Mouse (Mus musculus): ENCODE results near the gene Scimp. TPM values are rescaled to one million over a fixed set of nuclear protein-coding genes. Genes with fewer than 3 reads are reported as not detected.

The Scimp gene
- total and polyA plus RNA-seq, 3 experiments = not detected

- Histone ChIP-seq H3K4me1 (ENCODE audit: insufficient read depth, low read depth, low read length) (no peaks in the 10 kb centered on the region), H3K4me3 (ENCODE audit: low read depth, low read length) (no peak overlapping the region), H3K27me3 (ENCODE audit: insufficient read depth, low read length) (peaks cover 23% of the 10 kb centered on the region), H3K36me3 (replicated peaks) (no peaks in the 10 kb centered on the region), H3K9me3 (replicated peaks) (peaks cover 4% of the 10 kb centered on the region; the same call in 1 of the 2 replicates)
- no peak for DNase-seq (ENCODE audit: low spot score)
- no peak for ATAC-seq (ENCODE audit: extremely low read depth, insufficient number of reproducible peaks, low FRiP score, poor library complexity, severe bottlenecking)
- TF ChIP-seq TAL1 (conservative IDR thresholded peaks at IDR 0.05; ENCODE audit: low read depth, low read length) (no peak), CTCF (IDR thresholded peaks at IDR 0.05; ENCODE audit: low read depth, low read length) (no peak), POLR2AphosphoS5 (IDR thresholded peaks at IDR 0.05; ENCODE audit: insufficient replicate concordance, low read depth, low read length) (no peak), GATA2 (IDR thresholded peaks at IDR 0.05; ENCODE audit: borderline replicate concordance, low read depth, low read length) (no peak), GATA1 (IDR thresholded peaks at IDR 0.05; ENCODE audit: borderline replicate concordance, low read length) (no peak)
Measured at GRCm38 (mm10) chr11:70745636-70746035, 66.8 kb downstream of the Scimp start.

DNA sequence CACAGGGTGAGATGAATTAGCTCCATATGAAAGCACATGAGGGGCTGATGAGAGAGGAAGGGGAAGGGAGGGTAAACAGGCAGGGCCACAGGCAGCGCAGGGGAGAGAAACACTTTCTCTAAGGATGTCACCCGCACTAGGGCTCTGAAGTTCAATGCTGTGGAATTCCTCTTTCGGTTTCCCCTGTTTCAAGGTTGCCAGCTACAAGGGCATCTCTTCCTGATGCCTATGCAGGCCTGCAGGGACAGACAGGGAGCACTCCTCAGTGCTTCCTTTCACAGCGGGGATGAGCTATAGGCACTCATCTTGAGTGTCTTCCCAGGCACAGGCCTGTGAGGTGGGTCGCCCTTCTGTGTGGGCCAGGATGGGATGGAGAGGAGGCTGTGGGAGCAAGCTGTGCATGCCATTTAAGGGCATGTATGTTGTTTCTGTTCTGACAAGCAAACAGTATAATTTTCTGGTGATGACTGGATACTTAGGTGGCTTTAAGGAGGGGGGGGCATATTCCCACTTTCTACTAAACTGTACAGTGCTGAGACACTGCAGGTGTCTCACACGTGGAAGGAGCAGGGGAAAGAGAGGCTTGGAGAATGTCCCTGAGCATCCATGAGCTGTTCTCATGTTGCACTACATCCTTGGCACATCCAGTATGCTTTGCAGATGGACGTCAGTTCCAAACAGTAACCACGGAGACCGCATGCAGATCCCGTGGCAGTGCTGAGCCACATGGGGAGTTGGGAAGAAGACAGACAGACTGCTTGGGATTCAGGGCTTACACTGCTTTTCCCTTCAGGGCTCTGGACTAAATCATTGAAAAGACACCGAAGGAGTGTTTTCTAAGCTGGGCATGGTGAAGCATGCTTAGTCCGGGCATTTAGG lies 69.6 kb downstream of the Scimp start:
- no peak for TF ChIP-seq GATA1 (IDR thresholded peaks at IDR 0.05; ENCODE audit: borderline replicate concordance, low read length)
- TF ChIP-seq POLR2AphosphoS5 (IDR thresholded peaks at IDR 0.05; ENCODE audit: insufficient replicate concordance, low read depth, low read length) = no peak
- TF ChIP-seq CTCF (IDR thresholded peaks at IDR 0.05; ENCODE audit: low read depth, low read length) = no peak
- no peak for TF ChIP-seq GATA2 (IDR thresholded peaks at IDR 0.05; ENCODE audit: borderline replicate concordance, low read depth, low read length)
- TF ChIP-seq TAL1 (conservative IDR thresholded peaks at IDR 0.05; ENCODE audit: low read depth, low read length) = no peak
- H3K9me3 ChIP-seq (replicated peaks) = no peaks in the 10 kb centered on the region
- DNase-seq (ENCODE audit: low spot score) = no peak
- no peak overlapping the region for H3K4me3 ChIP-seq (ENCODE audit: low read depth, low read length)
- peaks cover under 1% of the 10 kb centered on the region for H3K4me1 ChIP-seq (ENCODE audit: insufficient read depth, low read depth, low read length)
- ATAC-seq (ENCODE audit: extremely low read depth, insufficient number of reproducible peaks, low FRiP score, poor library complexity, severe bottlenecking) = no peak
- no peaks in the 10 kb centered on the region for H3K36me3 ChIP-seq (replicated peaks)
- peaks cover 26% of the 10 kb centered on the region for H3K27me3 ChIP-seq (ENCODE audit: insufficient read depth, low read length)

- no peak for TF ChIP-seq POLR2AphosphoS5 (IDR thresholded peaks at IDR 0.05; ENCODE audit: insufficient replicate concordance, low read depth, low read length)
- no peak for TF ChIP-seq GATA1 (IDR thresholded peaks at IDR 0.05; ENCODE audit: borderline replicate concordance, low read length)
- TF ChIP-seq TAL1 (conservative IDR thresholded peaks at IDR 0.05; ENCODE audit: low read depth, low read length) = no peak
- TF ChIP-seq CTCF (IDR thresholded peaks at IDR 0.05; ENCODE audit: low read depth, low read length) = no peak
- TF ChIP-seq GATA2 (IDR thresholded peaks at IDR 0.05; ENCODE audit: borderline replicate concordance, low read depth, low read length) = no peak
Measured at GRCm38 (mm10) chr11:70742117-70742516, 70.3 kb downstream of the Scimp start.

GRCm38 (mm10) chr11:70741603-70742002 lies 70.8 kb downstream of the Scimp start:
- ATAC-seq (ENCODE audit: extremely low read depth, insufficient number of reproducible peaks, low FRiP score, poor library complexity, severe bottlenecking) = no peak
- TF ChIP-seq GATA2 (IDR thresholded peaks at IDR 0.05; ENCODE audit: borderline replicate concordance, low read depth, low read length) = no peak
- no peak for TF ChIP-seq GATA1 (IDR thresholded peaks at IDR 0.05; ENCODE audit: borderline replicate concordance, low read length)
- no peak for TF ChIP-seq CTCF (IDR thresholded peaks at IDR 0.05; ENCODE audit: low read depth, low read length)
- TF ChIP-seq POLR2AphosphoS5 (IDR thresholded peaks at IDR 0.05; ENCODE audit: insufficient replicate concordance, low read depth, low read length) = no peak
- TF ChIP-seq TAL1 (conservative IDR thresholded peaks at IDR 0.05; ENCODE audit: low read depth, low read length) = no peak
- H3K9me3 ChIP-seq (replicated peaks) = no peaks in the 10 kb centered on the region

More at GRCm38 (mm10) chr11:70742117-70742516, 70.3 kb downstream of the Scimp start:
- no peaks in the 10 kb centered on the region for H3K9me3 ChIP-seq (replicated peaks)
- H3K27me3 ChIP-seq (ENCODE audit: insufficient read depth, low read length) = peaks cover 30% of the 10 kb centered on the region
- H3K4me1 ChIP-seq (ENCODE audit: insufficient read depth, low read depth, low read length) = peaks cover 4% of the 10 kb centered on the region
- DNase-seq (ENCODE audit: low spot score) = no peak
- no peak overlapping the region for H3K4me3 ChIP-seq (ENCODE audit: low read depth, low read length)
- H3K36me3 ChIP-seq (replicated peaks) = no peaks in the 10 kb centered on the region
- no peak for ATAC-seq (ENCODE audit: extremely low read depth, insufficient number of reproducible peaks, low FRiP score, poor library complexity, severe bottlenecking)

More at GRCm38 (mm10) chr11:70741603-70742002, 70.8 kb downstream of the Scimp start:
- Histone ChIP-seq H3K36me3 (replicated peaks) (no peaks in the 10 kb centered on the region), H3K27me3 (ENCODE audit: insufficient read depth, low read length) (peaks cover 32% of the 10 kb centered on the region), H3K4me3 (ENCODE audit: low read depth, low read length) (no peak overlapping the region), H3K4me1 (ENCODE audit: insufficient read depth, low read depth, low read length) (peaks cover 4% of the 10 kb centered on the region)
- no peak for DNase-seq (ENCODE audit: low spot score)

Other genes starting within 250 kb of the Scimp start
Only the 20 nearest of the 21 such genes appear.
- gene 4930544D05Rik, start 196.7 kb downstream of the Scimp start, total RNA-seq (2014; fragmentation: Nextera tagmentation) = not detected in 2 replicates
- gene 4930544D05Rik, start 196.7 kb downstream of the Scimp start, total RNA-seq (2017) = not detected in 2 replicates
- gene 4930544D05Rik, start 196.7 kb downstream of the Scimp start, polyA plus RNA-seq (2012) = not detected in 2 replicates
- not detected in 2 replicates for gene Chrne, start 193.4 kb downstream of the Scimp start, total RNA-seq (2014; fragmentation: Nextera tagmentation)
- gene Chrne, start 193.4 kb downstream of the Scimp start, total RNA-seq (2017) = not detected in 2 replicates
- gene Chrne, start 193.4 kb downstream of the Scimp start, polyA plus RNA-seq (2012) = not detected in 2 replicates
- gene Gp1ba, start 173.5 kb downstream of the Scimp start, total RNA-seq (2014; fragmentation: Nextera tagmentation) = 1.1 and 3.1 TPM in 2 replicates
- gene Gp1ba, start 173.5 kb downstream of the Scimp start, total RNA-seq (2017) = 2.8 and 3.4 TPM in 2 replicates
- gene Gp1ba, start 173.5 kb downstream of the Scimp start, polyA plus RNA-seq (2012) = 9.0 TPM in 2 replicates
- 63.7 and 115 TPM in 2 replicates for gene Rnf167, start 165.4 kb downstream of the Scimp start, total RNA-seq (2014; fragmentation: Nextera tagmentation)
- 62.3 and 64.1 TPM in 2 replicates for gene Rnf167, start 165.4 kb downstream of the Scimp start, total RNA-seq (2017)
- 62.6 and 81.3 TPM in 2 replicates for gene Rnf167, start 165.4 kb downstream of the Scimp start, polyA plus RNA-seq (2012)
- gene Slc25a11, start 165.1 kb downstream of the Scimp start, total RNA-seq (2014; fragmentation: Nextera tagmentation) = 42.8 and 72.7 TPM in 2 replicates
- 125 and 144 TPM in 2 replicates for gene Slc25a11, start 165.1 kb downstream of the Scimp start, total RNA-seq (2017)
- 50.6 and 59.2 TPM in 2 replicates for gene Slc25a11, start 165.1 kb downstream of the Scimp start, polyA plus RNA-seq (2012)
- 804 and 991 TPM in 2 replicates for gene Pfn1, start 157.9 kb downstream of the Scimp start, total RNA-seq (2014; fragmentation: Nextera tagmentation)
- 724 and 774 TPM in 2 replicates for gene Pfn1, start 157.9 kb downstream of the Scimp start, total RNA-seq (2017)
- 3,649 and 4,709 TPM in 2 replicates for gene Pfn1, start 157.9 kb downstream of the Scimp start, polyA plus RNA-seq (2012)
- 19.0 and 25.3 TPM in 2 replicates for gene Eno3, start 155.4 kb downstream of the Scimp start, total RNA-seq (2014; fragmentation: Nextera tagmentation)
- gene Eno3, start 155.4 kb downstream of the Scimp start, total RNA-seq (2017) = 21.9 and 24.5 TPM in 2 replicates
- gene Eno3, start 155.4 kb downstream of the Scimp start, polyA plus RNA-seq (2012) = 3.1 and 5.7 TPM in 2 replicates
- gene Spag7, start 143.2 kb downstream of the Scimp start, total RNA-seq (2014; fragmentation: Nextera tagmentation) = 64.2 and 66.9 TPM in 2 replicates
- gene Spag7, start 143.2 kb downstream of the Scimp start, total RNA-seq (2017) = 64.6 and 81.5 TPM in 2 replicates
- gene Spag7, start 143.2 kb downstream of the Scimp start, polyA plus RNA-seq (2012) = 152 and 196 TPM in 2 replicates
- gene Camta2, start 124.5 kb downstream of the Scimp start, total RNA-seq (2014; fragmentation: Nextera tagmentation) = 21.1 and 25.4 TPM in 2 replicates
- 3.5 and 5.3 TPM in 2 replicates for gene Camta2, start 124.5 kb downstream of the Scimp start, total RNA-seq (2017)
- gene Camta2, start 124.5 kb downstream of the Scimp start, polyA plus RNA-seq (2012) = 14.7 and 21.2 TPM in 2 replicates
- 3.7 and 5.2 TPM in 2 replicates for gene Inca1, start 112.4 kb downstream of the Scimp start, total RNA-seq (2014; fragmentation: Nextera tagmentation)
- gene Inca1, start 112.4 kb downstream of the Scimp start, total RNA-seq (2017) = 0.93 and 1.2 TPM in 2 replicates
- 0.24 and 0.36 TPM in 2 replicates for gene Inca1, start 112.4 kb downstream of the Scimp start, polyA plus RNA-seq (2012)
- 11.6 and 11.7 TPM in 2 replicates for gene Kif1c, start 112.0 kb downstream of the Scimp start, total RNA-seq (2014; fragmentation: Nextera tagmentation)
- gene Kif1c, start 112.0 kb downstream of the Scimp start, total RNA-seq (2017) = 12.3 and 13.9 TPM in 2 replicates
- 30.4 and 38.8 TPM in 2 replicates for gene Kif1c, start 112.0 kb downstream of the Scimp start, polyA plus RNA-seq (2012)
- gene Zfp3, start 48.4 kb downstream of the Scimp start, total RNA-seq (2014; fragmentation: Nextera tagmentation) = 12.8 TPM in 2 replicates
- gene Zfp3, start 48.4 kb downstream of the Scimp start, total RNA-seq (2017) = 5.4 and 5.6 TPM in 2 replicates
- gene Zfp3, start 48.4 kb downstream of the Scimp start, polyA plus RNA-seq (2012) = 2.6 and 2.8 TPM in 2 replicates
- gene Rabep1, start 32.2 kb upstream of the Scimp start, total RNA-seq (2014; fragmentation: Nextera tagmentation) = 48.0 and 50.1 TPM in 2 replicates
- gene Rabep1, start 32.2 kb upstream of the Scimp start, total RNA-seq (2017) = 80.6 and 111 TPM in 2 replicates
- 18.1 and 22.9 TPM in 2 replicates for gene Rabep1, start 32.2 kb upstream of the Scimp start, polyA plus RNA-seq (2012)
- gene Nup88, start 157.4 kb upstream of the Scimp start, total RNA-seq (2014; fragmentation: Nextera tagmentation) = 154 and 178 TPM in 2 replicates
- 145 and 193 TPM in 2 replicates for gene Nup88, start 157.4 kb upstream of the Scimp start, total RNA-seq (2017)
- gene Nup88, start 157.4 kb upstream of the Scimp start, polyA plus RNA-seq (2012) = 81.1 and 103 TPM in 2 replicates
- 30.9 and 45.8 TPM in 2 replicates for gene Rpain, start 157.6 kb upstream of the Scimp start, total RNA-seq (2014; fragmentation: Nextera tagmentation)
- 73.4 and 94.2 TPM in 2 replicates for gene Rpain, start 157.6 kb upstream of the Scimp start, total RNA-seq (2017)
- gene Rpain, start 157.6 kb upstream of the Scimp start, polyA plus RNA-seq (2012) = 5.8 and 14.9 TPM in 2 replicates
- gene C1qbp, start 170.4 kb upstream of the Scimp start, total RNA-seq (2014; fragmentation: Nextera tagmentation) = 271 and 277 TPM in 2 replicates
- 67.7 and 75.2 TPM in 2 replicates for gene C1qbp, start 170.4 kb upstream of the Scimp start, total RNA-seq (2017)
- gene C1qbp, start 170.4 kb upstream of the Scimp start, polyA plus RNA-seq (2012) = 753 and 1,114 TPM in 2 replicates
- 24.3 and 28.4 TPM in 2 replicates for gene Dhx33, start 191.9 kb upstream of the Scimp start, total RNA-seq (2014; fragmentation: Nextera tagmentation)
- 32.7 and 37.4 TPM in 2 replicates for gene Dhx33, start 191.9 kb upstream of the Scimp start, total RNA-seq (2017)
- gene Dhx33, start 191.9 kb upstream of the Scimp start, polyA plus RNA-seq (2012) = 11.6 and 15.9 TPM in 2 replicates
- gene Mis12, start 207.0 kb upstream of the Scimp start, total RNA-seq (2014; fragmentation: Nextera tagmentation) = 47.7 and 50.2 TPM in 2 replicates
- gene Mis12, start 207.0 kb upstream of the Scimp start, total RNA-seq (2017) = 37.8 and 52.7 TPM in 2 replicates
- gene Mis12, start 207.0 kb upstream of the Scimp start, polyA plus RNA-seq (2012) = 3.9 and 4.9 TPM in 2 replicates
- 27.2 and 33.3 TPM in 2 replicates for gene Derl2, start 207.3 kb upstream of the Scimp start, total RNA-seq (2014; fragmentation: Nextera tagmentation)
- gene Derl2, start 207.3 kb upstream of the Scimp start, total RNA-seq (2017) = 40.6 and 42.1 TPM in 2 replicates
- 14.1 and 18.5 TPM in 2 replicates for gene Derl2, start 207.3 kb upstream of the Scimp start, polyA plus RNA-seq (2012)
- gene 6330403K07Rik, start 220.9 kb upstream of the Scimp start, total RNA-seq (2014; fragmentation: Nextera tagmentation) = not detected in 2 replicates
- gene 6330403K07Rik, start 220.9 kb upstream of the Scimp start, total RNA-seq (2017) = 0.16 TPM in 1 of 2 replicates, not detected in the other
- gene 6330403K07Rik, start 220.9 kb upstream of the Scimp start, polyA plus RNA-seq (2012) = not detected in 2 replicates